Mouse (Mus musculus) ES-Bruce4 (cell line): ENCODE measurements at regions not wholly inside any gene's neighbourhood (a gene's known extent, or its start where the extent isn't known, plus 50 kb on each side); places are given as distances from the start of the nearest gene placed in this dataset.

Source experiments
- CTCF ChIP-seq: IDR thresholded peaks from one replicate; pipeline ENCODE4 v1.8.1; 2011; ENCODE audit warnings: low read depth, low read length
- POLR2A ChIP-seq: IDR thresholded peaks from one replicate; pipeline ENCODE4 v1.8.1; 2011; ENCODE audit warnings: low read length; ENCODE audit not compliant: insufficient read depth

DNA sequence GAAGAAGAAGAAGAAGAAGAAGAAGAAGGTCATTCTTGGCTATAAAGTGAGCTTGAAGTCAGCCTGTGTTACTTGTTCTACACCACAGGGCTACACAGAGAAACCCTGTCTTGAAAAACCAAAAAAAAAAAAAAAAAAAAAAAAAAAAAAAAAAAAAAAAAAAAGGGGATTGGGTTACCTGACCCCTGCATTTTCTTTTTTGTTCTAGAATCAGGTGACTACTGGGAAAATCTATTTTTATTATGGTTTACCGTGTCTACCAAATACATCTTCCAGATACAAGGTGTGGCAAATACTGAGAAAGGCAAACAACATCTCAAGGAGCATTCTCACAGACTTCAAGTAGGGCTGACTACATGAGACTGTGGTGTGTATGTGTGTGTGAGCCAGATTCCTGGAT is 54.1 kb upstream of the Vps8 start:
- TF ChIP-seq CTCF (no peak), POLR2A (no peak)
